Mouse (Mus musculus) hindbrain, embryonic 15.5 days (tissue): ENCODE results near the gene Hils1. TPM values are rescaled to one million over a fixed set of nuclear protein-coding genes. Genes with fewer than 3 reads are reported as not detected.

Source experiments
- ATAC-seq: fragments of 200-750 bp; cut with Nextera tagmentation; 2 replicates; pipeline ENCODE4 v1.8.0; 2017; ENCODE audit warnings: low read depth, moderate number of reproducible peaks, moderate TSS enrichment; ENCODE audit not compliant: low FRiP score
- H3K27ac ChIP-seq: fragments of 300-500 bp; sonication (generic); replicated peaks from 2 replicates; pipeline ENCODE4 v1.5.1; 2015; ENCODE audit warnings: mild to moderate bottlenecking, inconsistent platforms
- H3K27me3 ChIP-seq: fragments of 300-500 bp; sonication (generic); 2 replicates; pipeline ENCODE4 v1.6.1; 2015; ENCODE audit warnings: control low read depth, inconsistent platforms
- H3K36me3 ChIP-seq: fragments of 300-500 bp; sonication (generic); 2 replicates; pipeline ENCODE4 v1.6.1; 2015; ENCODE audit warnings: control low read depth, inconsistent platforms
- H3K4me1 ChIP-seq: fragments of 300-500 bp; sonication (generic); replicated peaks from 2 replicates; pipeline ENCODE4 v1.6.1; 2015; ENCODE audit warnings: control low read depth, inconsistent platforms
- H3K4me2 ChIP-seq: fragments of 300-500 bp; sonication (generic); 2 replicates; pipeline ENCODE4 v1.6.1; 2015; ENCODE audit warnings: moderate library complexity, mild to moderate bottlenecking, inconsistent platforms
- H3K4me3 ChIP-seq: fragments of 300-500 bp; sonication (generic); 2 replicates; pipeline ENCODE4 v1.5.1; 2015; ENCODE audit warnings: mild to moderate bottlenecking, inconsistent platforms
- H3K9ac ChIP-seq: fragments of 300-500 bp; sonication (generic); 2 replicates; pipeline ENCODE4 v1.6.1; 2015; ENCODE audit warnings: inconsistent platforms
- H3K9me3 ChIP-seq: fragments of 300-500 bp; sonication (generic); 2 replicates; pipeline ENCODE4 v1.6.1; 2016; ENCODE audit warnings: control low read depth, inconsistent platforms
- WGBS: fragments of 180-500 bp; shearing (Covaris S2); methylation state at CpG from one replicate; pipeline ENCODE4 v1.1.7; 2015; 5-methylcytosine and 5-hydroxymethylcytosine counted together
- polyA plus RNA-seq: library from polyadenylated mRNA; unstranded; fragments of >200 nt; fragmentation: Nextera tagmentation; extraction: Ambion mirVana; gene quantifications from 2 replicates; pipeline ENCODE4 v1.2.1, GENCODE M21; 2015

Gene Hils1
- polyA plus RNA-seq, 1 experiment from 2014 or later, result not detected

DNA sequence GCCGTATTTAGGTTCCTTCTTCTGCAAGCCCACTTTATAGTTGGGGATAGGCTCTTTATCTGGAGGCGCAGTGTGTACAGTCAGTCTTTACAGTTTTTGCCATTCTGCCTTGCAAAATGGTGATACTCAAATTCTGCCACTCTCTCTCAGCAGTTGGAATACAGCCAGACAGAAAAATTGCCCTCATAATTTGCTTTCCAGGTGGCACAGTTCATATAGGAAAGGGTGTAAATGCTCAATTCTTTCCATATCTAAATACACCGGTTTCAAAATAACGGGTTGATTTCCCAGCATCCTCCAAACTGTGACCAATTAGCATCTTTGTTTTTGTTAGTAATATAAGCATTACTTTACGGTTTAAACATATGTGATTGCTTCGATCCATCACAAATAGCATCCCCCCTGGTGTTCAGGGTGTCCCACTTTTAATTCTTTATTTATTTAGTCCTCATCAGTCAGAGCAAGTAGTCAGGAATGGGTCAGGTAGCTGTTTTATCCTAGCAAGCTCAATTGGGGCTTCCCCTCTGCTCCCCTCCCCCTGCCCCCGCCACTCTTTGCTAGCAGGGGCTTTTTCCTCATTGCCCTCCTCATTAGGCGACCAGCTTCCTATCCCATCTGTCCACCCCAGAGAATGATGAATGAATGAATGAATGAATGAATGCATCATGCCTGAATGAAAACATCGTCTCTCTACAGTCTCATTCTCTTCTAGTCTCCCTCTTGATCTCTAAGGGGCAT lies 11.0 kb downstream of the Hils1 start:
- H3K4me3 ChIP-seq, result peak overlapping the region; percentile 24
- peak overlapping the region; percentile 54 for H3K4me2 ChIP-seq
- H3K9me3 ChIP-seq, result no peaks in the 10 kb centered on the region
- peak; percentile 58 for ATAC-seq
- H3K27ac ChIP-seq, result peak overlapping the region; percentile 92
- peak overlapping the region; percentile 49 for H3K9ac ChIP-seq
- no peaks in the 10 kb centered on the region for H3K27me3 ChIP-seq
- no peaks in the 10 kb centered on the region for H3K36me3 ChIP-seq
- 30% methylated on average over 9 of the region's 9 CpGs for WGBS
- peaks cover 20% of the 10 kb centered on the region for H3K4me1 ChIP-seq

GRCm38 (mm10) chr11:94978947-94979346 lies 11.6 kb downstream of the Hils1 start:
- H3K9ac ChIP-seq, result peak overlapping the region; percentile 49
- H3K36me3 ChIP-seq, result no peaks in the 10 kb centered on the region
- H3K27ac ChIP-seq, result peak overlapping the region; percentile 92
- H3K27me3 ChIP-seq, result no peaks in the 10 kb centered on the region
- peak; percentile 94 for ATAC-seq
- H3K4me3 ChIP-seq, result peak overlapping the region; percentile 26
- 0% methylated on average over 20 of the region's 20 CpGs for WGBS
- no peaks in the 10 kb centered on the region for H3K9me3 ChIP-seq
- peaks cover 20% of the 10 kb centered on the region for H3K4me1 ChIP-seq
- peak overlapping the region; percentile 54 for H3K4me2 ChIP-seq

DNA sequence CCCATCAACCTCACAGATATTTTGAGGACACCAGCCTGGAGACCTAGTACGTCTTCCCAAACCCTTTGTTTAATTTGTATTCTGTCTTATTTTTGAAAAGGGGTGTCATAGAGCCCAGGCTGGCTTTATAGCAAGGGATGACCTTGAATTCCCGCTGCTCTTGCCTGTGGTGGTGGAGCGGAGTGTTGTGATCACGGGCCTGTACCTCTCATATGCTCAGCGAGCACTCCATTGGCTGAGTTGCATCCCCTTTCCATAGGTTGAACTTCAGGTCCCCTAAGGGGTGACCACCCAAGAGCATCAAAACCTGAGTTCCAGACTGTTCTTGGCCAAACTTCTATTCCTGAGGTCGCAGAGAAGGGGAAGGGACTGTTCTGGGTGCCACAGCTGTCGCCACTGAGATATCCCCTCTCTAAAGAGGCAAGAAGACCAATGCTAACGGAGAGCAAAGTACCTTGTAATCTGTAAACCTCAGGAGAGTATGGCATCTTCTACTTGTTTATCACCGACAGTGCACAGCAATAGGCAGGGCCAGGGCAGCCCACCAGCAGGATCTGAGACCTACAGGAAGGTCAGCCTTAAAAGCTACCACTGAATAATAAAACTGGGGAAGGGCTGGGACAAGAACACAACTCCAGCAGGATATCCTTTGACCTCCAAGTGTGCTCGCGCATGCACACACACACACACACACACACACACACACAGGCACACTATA lies 12.2 kb downstream of the Hils1 start:
- peak overlapping the region; percentile 54 for H3K4me2 ChIP-seq
- peaks cover 20% of the 10 kb centered on the region for H3K4me1 ChIP-seq
- 0 out of 2 replicates have a peak, but pooled peaks have one; percentile 13 for ATAC-seq
- peak overlapping the region; percentile 26 for H3K4me3 ChIP-seq
- H3K27me3 ChIP-seq, result no peaks in the 10 kb centered on the region
- no peaks in the 10 kb centered on the region for H3K36me3 ChIP-seq
- H3K27ac ChIP-seq, result peak overlapping the region; percentile 92
- WGBS, result 75% methylated on average over 11 of the region's 11 CpGs
- H3K9me3 ChIP-seq, result no peaks in the 10 kb centered on the region
- H3K9ac ChIP-seq, result peak overlapping the region; percentile 12; the same call in 1 of the 2 replicates

DNA sequence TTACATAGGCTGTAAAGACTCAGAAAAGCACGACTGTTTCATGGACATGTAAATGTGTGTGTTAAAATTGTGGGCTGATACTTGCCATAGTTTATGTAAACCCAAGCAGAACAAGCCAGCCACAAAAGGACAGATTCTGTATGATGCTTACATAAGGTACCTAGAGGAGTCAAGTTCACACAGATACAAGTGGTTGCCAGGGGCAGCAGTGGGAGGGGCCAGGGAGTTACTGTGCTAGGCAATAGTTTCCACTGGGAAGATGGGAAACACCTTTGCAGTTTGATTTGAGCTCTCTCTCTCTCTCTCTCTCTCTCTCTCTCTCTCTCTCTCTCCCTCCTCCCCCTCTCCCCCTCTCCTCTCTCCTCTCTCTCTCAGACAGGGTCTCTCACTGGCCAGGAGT lies 17.7 kb downstream of the Hils1 start:
- WGBS, result 54% methylated on average over 1 of the region's 1 CpGs
- Histone ChIP-seq H3K9me3 (no peaks in the 10 kb centered on the region), H3K9ac (no peak overlapping the region), H3K4me3 (no peak overlapping the region), H3K36me3 (no peaks in the 10 kb centered on the region), H3K27ac (no peak overlapping the region), H3K4me2 (no peak overlapping the region), H3K4me1 (peaks cover 28% of the 10 kb centered on the region), H3K27me3 (no peaks in the 10 kb centered on the region)
- ATAC-seq, result no peak

GRCm38 (mm10) chr11:94985822-94986221 lies 18.4 kb downstream of the Hils1 start:
- H3K4me3 ChIP-seq, result no peak overlapping the region
- no peaks in the 10 kb centered on the region for H3K9me3 ChIP-seq
- no peak overlapping the region for H3K27ac ChIP-seq
- no peak overlapping the region for H3K4me2 ChIP-seq
- H3K36me3 ChIP-seq, result no peaks in the 10 kb centered on the region
- ATAC-seq, result no peak
- H3K4me1 ChIP-seq, result peaks cover 34% of the 10 kb centered on the region
- no peaks in the 10 kb centered on the region for H3K27me3 ChIP-seq
- no peak overlapping the region for H3K9ac ChIP-seq
- WGBS, result 74% methylated on average over 5 of the region's 5 CpGs

DNA sequence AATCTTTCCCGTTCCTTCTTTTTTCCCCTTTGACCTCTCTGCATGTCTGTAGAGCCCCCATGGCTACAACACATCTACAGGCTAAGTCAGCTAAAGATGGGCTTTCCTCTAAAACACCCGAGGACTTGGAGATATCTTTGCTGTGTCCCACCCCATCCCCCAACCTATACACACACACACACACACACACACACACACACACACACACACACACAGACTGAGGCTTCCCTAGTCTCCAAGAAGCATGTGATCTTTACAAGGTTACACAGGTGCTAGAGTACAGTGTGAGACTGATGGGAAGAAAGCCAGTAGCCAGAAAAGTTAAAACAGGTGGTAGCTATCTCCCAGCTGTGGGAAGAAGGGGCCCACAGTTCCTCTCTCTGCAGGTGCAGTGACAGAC lies 19.0 kb downstream of the Hils1 start:
- Histone ChIP-seq H3K9ac (no peak overlapping the region), H3K4me2 (no peak overlapping the region), H3K9me3 (no peaks in the 10 kb centered on the region), H3K4me1 (peaks cover 34% of the 10 kb centered on the region), H3K27ac (no peak overlapping the region), H3K4me3 (no peak overlapping the region), H3K27me3 (no peaks in the 10 kb centered on the region), H3K36me3 (no peaks in the 10 kb centered on the region)
- WGBS, result 60% methylated on average over 2 of the region's 2 CpGs
- ATAC-seq, result no peak

DNA sequence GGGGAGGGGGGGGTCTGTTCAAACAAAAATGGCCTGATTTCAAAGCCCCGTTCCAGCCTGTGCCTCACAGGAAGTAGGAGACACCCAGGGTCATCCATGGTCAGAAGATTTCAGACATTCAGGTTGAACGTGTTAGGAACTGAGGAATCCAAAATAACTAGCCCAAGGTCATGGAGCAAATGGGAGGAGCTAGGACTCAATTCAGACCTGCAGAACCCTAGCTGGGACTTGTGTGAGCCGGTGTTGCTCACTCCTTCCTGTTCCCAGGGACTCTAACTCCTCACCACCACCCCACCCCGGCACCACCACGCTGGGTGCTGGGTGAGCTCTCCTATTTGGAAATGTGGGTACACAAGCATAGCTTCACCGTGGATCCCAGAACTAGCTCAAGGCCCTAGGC lies 19.9 kb downstream of the Hils1 start:
- H3K9ac ChIP-seq, result no peak overlapping the region
- no peak overlapping the region for H3K4me2 ChIP-seq
- H3K4me1 ChIP-seq, result peaks cover 34% of the 10 kb centered on the region
- no peaks in the 10 kb centered on the region for H3K9me3 ChIP-seq
- no peak overlapping the region for H3K4me3 ChIP-seq
- WGBS, result 53% methylated on average over 6 of the region's 6 CpGs
- H3K36me3 ChIP-seq, result no peaks in the 10 kb centered on the region
- ATAC-seq, result no peak
- no peak overlapping the region for H3K27ac ChIP-seq
- H3K27me3 ChIP-seq, result no peaks in the 10 kb centered on the region

GRCm38 (mm10) chr11:94987851-94988250 lies 20.5 kb downstream of the Hils1 start:
- no peak for ATAC-seq
- no peaks in the 10 kb centered on the region for H3K27me3 ChIP-seq
- 76% methylated on average over 8 of the region's 8 CpGs for WGBS
- H3K36me3 ChIP-seq, result no peaks in the 10 kb centered on the region
- H3K4me2 ChIP-seq, result no peak overlapping the region
- H3K9ac ChIP-seq, result no peak overlapping the region
- no peaks in the 10 kb centered on the region for H3K9me3 ChIP-seq
- no peak overlapping the region for H3K4me3 ChIP-seq
- H3K4me1 ChIP-seq, result peaks cover 38% of the 10 kb centered on the region
- no peak overlapping the region for H3K27ac ChIP-seq

- no peak for ATAC-seq
- Histone ChIP-seq H3K4me3 (peak overlapping the region; percentile 93), H3K27ac (peak overlapping the region; percentile 95), H3K36me3 (no peaks in the 10 kb centered on the region), H3K9ac (peak overlapping the region; percentile 73), H3K27me3 (no peaks in the 10 kb centered on the region), H3K9me3 (no peaks in the 10 kb centered on the region), H3K4me2 (peak overlapping the region; percentile 96), H3K4me1 (peaks cover 49% of the 10 kb centered on the region)
- 23% methylated on average over 10 of the region's 10 CpGs for WGBS
These were observed 21.6 kb downstream of the Hils1 start for GRCm38 (mm10) chr11:94988780-94989561.

DNA sequence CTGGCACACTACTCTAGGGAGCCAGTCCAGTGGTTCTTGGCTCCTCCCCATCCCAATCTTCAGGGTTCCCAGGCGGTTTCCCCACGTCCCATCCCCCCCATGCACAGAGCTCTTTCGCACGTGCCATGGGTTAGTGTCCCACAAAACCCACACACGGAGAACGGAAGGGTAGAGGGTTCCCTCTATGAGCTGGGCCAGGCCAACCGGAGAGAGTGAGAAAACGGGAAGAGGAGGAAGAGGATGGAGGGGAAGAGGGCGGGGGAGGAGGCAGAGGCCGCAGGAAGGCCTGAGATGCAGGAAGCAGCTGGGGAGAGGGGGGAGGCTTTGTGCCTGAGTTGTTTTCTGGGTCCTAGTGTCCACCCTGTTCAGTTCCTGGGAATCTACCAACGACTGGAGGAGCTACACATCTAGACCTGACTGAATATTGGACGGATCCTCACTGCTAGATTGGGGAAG lies 22.2 kb downstream of the Hils1 start:
- Histone ChIP-seq H3K4me2 (peak overlapping the region; percentile 96), H3K9ac (peak overlapping the region; percentile 73), H3K4me3 (peak overlapping the region; percentile 93), H3K4me1 (peaks cover 56% of the 10 kb centered on the region), H3K9me3 (no peaks in the 10 kb centered on the region), H3K27ac (peak overlapping the region; percentile 95), H3K36me3 (no peaks in the 10 kb centered on the region), H3K27me3 (no peaks in the 10 kb centered on the region)
- WGBS, result under 1% methylated on average over 12 of the region's 12 CpGs
- peak; percentile 75 for ATAC-seq

- Histone ChIP-seq H3K9me3 (no peaks in the 10 kb centered on the region), H3K9ac (peak overlapping the region; percentile 90), H3K4me1 (peaks cover 62% of the 10 kb centered on the region), H3K27me3 (no peaks in the 10 kb centered on the region), H3K4me3 (peak overlapping the region; percentile 93), H3K27ac (peak overlapping the region; percentile 95), H3K36me3 (no peaks in the 10 kb centered on the region), H3K4me2 (peak overlapping the region; percentile 96)
- ATAC-seq, result 0 out of 2 replicates have a peak, but pooled peaks have one; percentile 0
- WGBS, result 39% methylated on average over 6 of the region's 6 CpGs
These were observed 22.8 kb downstream of the Hils1 start for GRCm38 (mm10) chr11:94990102-94990748.
